Mouse (Mus musculus): ENCODE measurements around the gene Luzp1.
A peak's percentile ranks its signal among the peaks of the same experiment; 100 is the strongest.

The Luzp1 gene

DNA sequence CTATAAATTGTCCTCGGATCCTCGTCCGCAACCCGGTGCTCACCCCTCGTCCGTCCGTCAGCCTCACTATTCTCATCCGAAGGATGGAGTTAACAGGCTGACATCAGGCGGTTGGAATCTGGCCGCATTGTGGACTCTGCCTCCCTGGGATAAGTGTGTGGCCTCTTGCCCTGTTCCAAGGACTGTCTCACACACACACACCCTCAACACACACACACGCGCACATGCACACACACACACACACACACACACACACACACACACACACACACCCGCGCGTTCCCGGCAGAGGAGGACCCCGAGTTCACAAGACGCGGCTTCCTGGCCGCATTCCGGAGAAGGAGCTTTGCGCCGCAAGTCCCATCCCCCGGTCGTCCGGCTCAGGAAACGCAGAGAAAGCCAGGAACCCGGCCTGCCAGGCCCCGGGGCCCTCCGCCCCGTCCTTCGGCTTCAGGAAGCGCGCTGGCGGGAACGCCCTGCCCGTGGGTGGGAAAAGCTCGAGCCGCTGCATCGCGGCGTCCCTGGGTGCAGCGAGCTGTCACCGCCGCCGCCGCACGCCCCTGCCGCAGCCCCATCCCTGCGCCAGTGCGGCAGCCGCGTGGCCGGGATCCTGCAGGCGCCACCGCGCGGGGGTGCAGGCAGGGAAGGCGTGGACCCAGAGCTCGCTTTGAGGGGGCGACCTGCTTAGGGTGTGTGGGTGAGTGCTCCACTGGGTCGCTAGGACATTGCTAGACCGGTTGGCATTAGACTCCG lies 7.3 kb upstream of the Luzp1 start, which contains the start of gene 6030445D17Rik:
TSS of gene 6030445D17Rik (plus strand) at position 165 of the 753 bp plus-strand sequence.
- peak; percentile 67 for DNase-seq (ENCODE audit: low spot score in 2 of 2)

DNA sequence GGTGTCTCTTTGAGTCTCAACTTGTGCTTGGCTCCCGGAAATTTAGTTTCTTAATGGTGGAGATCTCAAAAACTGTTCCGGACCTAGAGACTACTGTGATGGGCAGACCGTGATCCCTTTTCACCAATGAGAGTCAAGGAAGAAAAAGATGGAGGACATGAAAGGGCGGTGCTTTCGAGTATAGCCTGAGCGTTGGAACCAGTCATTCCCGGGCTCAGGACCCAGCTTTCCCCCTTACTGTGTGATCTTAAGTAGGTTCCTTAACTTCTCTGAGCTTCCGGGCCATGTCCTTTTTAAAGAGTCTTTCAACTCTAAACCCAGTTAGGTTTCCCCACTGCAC lies 6.8 kb upstream of the Luzp1 start:
- no peak for DNase-seq (ENCODE audit: low spot score in 2 of 2)

GRCm38 (mm10) chr4:136463436-136463835 lies 6.1 kb upstream of the Luzp1 start:
- no peak for DNase-seq (ENCODE audit: low spot score in 2 of 2)

DNA sequence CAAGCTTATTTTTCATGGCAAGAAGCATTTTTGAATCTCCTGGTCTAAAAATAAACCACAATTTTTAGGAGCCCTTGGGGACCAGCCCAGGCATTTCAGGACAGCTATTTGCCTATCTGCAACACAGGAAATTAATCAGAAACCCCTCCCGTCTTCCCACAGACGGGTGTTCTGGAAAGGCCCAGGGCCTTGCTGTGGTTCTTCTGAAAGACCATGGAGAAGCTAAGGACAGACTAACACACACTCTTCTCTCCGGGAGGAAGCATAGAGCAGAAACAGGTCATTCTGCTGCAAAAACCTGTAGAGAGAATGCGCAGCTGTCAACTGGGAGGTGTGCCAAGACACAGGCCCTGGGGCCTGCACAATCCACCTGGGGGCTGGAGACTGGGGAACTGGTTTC lies 3.3 kb upstream of the Luzp1 start:
- DNase-seq (ENCODE audit: low spot score in 2 of 2): no peak

DNA sequence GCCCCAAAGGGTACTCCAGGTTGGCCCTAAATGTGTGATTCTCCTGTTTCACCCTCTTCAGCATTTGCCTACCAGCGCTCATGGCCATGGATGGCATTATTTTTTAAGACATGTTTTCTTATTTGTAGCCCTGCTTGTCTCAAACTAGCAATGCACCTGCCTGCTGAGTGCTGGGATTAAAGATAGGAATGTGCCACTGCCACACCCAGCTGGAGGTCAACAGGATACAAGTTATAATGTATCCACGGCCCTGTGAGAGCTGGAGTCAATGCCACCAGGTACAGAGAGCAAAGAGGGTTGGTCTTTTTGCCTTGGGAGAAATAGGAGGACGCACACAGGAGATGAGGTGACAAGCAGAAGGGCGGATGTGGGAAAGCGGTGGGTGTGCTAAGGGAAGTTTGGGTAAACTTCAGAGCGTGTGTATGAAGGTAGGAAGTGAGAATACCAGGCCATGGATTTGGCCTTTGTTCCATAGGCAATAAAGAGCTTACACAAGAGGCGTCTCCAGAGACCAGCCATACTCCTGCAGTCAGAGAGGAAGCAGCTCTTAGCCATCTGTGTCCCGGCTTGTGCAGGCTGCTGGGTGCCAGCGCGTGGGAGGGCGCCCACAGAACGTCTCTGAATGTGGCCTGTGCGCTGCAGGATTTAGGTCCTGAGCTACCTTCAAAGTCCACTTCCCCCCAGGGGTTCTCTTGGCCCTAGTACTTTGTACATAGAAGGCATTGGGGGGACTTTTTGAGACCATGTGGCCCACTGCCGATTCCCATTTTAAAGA lies 821 bp upstream of the Luzp1 start:
- DNase-seq (ENCODE audit: low spot score in 2 of 2): no peak

- no peak for DNase-seq (ENCODE audit: low spot score in 2 of 2)
Measured at GRCm38 (mm10) chr4:136469941-136470346, 383 bp downstream of the Luzp1 start.

- peak in 1 of 2 experiments; percentile 65 for DNase-seq (ENCODE audit: low spot score in 2 of 2)
Measured at GRCm38 (mm10) chr4:136470347-136471071, 948 bp downstream of the Luzp1 start.

DNA sequence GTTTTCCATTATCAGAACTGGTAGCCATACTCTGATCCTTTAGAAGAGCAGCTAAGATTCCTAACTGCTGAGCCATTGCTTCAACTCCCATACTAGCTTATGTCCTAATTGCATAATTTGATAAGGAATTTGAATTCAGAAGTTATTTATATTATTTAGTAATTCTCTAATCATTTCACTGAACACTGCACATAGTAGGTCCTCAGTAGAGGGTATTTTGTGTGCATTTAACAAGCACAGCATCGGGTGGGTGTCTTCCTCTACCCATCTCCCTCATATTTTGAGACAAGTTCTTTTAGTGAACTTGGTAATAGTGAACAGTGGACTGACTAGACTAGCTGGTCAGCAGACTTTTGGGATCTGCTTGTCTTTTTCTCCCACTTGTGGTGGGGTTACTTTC lies 7.1 kb downstream of the Luzp1 start:
- no peak for DNase-seq (ENCODE audit: low spot score in 2 of 2)

GRCm38 (mm10) chr4:136486549-136486948 lies 17.0 kb downstream of the Luzp1 start:
- DNase-seq (ENCODE audit: low spot score in 2 of 2): no peak

DNA sequence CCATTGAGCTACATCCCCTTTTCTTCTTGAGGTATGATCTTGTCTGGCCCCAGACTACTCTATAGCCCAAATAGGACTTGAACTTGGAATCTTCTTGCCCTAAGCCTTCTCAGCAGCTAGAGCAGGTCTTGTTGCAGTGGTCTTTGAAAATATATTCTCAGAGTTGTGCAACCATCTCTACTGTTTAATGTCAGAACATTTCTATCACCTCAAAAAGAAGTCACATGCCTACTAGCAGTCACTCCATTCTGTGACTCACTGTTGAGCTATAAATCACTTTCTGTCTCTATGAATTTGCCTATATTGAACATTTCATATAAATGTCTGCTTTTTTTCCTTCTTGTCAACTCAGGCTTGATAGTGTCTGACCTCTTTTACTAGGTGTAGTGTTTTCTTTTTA lies 26.4 kb downstream of the Luzp1 start:
- no peak for DNase-seq (ENCODE audit: low spot score in 2 of 2)

DNA sequence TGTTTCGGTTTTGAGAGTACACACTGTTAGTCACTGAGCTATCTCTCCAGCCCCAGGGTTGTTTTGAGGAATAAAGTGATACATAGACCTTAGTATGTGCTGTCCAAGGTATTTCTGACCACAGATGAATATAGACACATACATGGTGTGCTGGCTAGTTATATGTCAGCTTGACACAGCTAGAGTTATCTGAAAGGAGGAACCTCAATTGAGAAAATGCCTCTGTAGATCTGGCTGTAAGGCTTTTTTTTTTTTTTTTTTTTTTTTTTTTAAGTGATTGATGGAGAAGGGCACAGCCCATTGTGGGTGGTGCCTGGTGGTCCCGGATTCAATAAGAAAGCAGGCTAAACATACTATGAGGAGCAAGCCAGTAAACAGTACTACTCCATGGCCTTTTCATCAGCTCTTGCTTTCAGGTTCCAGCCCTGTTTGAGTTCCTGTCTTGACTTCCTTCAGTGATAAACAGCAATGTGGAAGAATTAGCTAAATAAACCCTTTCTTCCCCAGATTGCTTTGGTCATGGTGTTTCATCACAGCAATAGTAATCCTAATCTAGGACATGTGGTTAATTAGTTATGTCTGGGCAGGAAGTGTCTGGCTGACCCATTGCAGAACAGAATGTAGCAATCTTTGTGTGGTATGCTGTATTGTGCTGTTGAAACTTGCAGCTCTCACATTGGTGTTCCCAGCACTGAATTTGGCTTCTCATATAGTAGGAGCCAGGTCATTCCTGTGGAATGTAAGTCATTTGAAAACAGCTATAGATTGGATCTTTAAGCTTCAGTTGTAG lies 36.1 kb downstream of the Luzp1 start:
- DNase-seq (ENCODE audit: low spot score in 2 of 2): no peak

DNA sequence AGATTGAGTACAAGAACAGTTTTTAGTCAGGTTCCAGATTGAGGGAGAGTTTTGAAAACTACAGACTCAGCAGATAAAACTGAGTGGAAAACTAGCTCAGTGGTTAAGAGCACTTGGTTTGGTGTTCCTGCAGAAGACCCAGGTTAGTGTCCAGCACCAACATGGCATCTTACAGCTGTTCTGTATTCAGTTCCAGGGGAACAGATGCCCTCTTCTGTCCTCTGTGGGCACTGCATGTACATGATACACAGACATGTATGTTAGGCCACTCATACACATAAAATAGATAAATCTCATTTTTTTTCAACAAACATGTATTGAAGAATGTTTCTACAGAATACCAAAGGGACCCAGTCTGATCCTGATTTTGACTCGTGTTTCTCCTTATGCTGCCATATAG lies 40.3 kb downstream of the Luzp1 start:
- no peak for DNase-seq (ENCODE audit: low spot score in 2 of 2)

- no peak for DNase-seq (ENCODE audit: low spot score in 2 of 2)
Measured at GRCm38 (mm10) chr4:136511708-136512107, 42.1 kb downstream of the Luzp1 start.

DNA sequence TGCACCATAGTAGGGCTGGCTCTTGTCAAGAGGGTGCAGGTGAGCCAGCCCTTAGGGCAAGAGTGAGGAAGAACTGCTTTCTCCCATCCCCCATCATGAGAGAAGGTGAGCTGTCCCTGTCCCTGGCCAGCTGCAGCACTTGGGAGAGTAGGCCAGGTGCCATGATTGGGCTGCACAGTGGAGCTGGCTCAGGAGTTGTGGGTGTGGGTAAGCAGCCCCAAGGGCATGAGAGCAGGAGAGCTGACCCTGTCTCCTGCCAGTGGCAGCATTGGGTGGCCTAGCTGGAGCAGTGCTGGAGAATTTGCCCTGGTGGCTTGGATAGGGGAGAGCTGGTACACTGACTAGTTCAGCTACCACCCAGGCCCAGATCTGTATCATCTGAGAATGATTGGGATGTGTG lies 43.3 kb downstream of the Luzp1 start:
- DNase-seq (ENCODE audit: low spot score in 2 of 2): no peak

DNA sequence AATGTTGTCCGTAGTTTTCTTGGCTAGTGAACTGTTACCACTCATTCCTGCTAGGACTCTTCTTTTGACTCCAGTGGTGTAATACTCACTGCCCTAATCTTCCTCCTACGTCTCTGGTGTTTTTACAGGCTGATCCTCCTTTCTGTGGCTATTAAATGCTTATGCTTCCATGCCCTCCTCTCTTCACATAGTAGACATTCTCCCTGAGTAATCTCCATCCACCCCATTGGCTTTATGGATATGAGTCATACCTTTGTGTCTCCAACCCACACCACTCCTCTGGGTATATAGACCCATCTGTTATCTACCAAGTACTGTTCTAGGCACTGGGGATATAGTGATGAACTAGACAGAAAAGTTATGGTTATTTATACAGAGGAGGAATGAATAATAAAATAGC lies 48.6 kb downstream of the Luzp1 start:
- no peak for DNase-seq (ENCODE audit: low spot score in 2 of 2)

DNA sequence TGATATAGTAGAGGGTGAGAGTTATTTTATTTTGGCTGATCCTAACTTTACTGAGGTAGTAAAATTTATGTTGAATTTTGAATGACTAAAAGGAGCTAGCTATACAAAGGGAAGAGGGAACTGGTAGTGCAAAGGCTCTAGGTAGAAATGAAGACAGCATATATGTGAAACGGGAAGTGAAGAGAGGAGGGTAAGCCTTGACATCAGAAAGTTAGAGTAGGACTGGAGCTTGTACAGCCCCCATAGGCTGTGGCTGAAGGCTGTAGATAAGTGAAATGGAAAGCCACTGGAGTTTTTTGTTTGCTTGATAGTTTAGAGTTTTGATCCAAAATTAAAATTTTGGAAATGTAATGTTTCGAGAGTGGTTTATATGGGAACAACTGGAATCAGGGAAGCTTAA lies 49.0 kb downstream of the Luzp1 start:
- no peak for DNase-seq (ENCODE audit: low spot score in 2 of 2)

DNA sequence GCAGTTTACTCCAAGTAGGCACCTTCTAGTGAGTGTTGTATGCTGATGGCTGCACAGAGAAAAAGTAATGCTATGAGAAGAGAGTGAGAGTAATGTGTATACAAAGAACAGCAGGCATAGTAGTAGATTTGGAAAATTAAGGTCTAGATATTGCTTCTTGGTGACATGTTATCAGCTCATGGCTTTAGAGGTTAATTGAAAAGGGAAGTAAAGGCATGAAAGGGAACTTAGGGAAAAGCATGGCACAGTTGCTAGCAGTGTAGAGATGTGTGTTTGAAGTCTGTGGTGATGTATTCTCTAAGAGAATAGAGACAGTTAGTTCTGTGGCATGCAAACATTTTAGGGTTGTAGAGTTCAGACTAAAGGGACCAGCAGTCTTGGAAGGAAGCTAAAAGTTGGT lies 50.3 kb downstream of the Luzp1 start:
- DNase-seq (ENCODE audit: low spot score in 2 of 2): no peak

GRCm38 (mm10) chr4:136521898-136522297 lies 52.3 kb downstream of the Luzp1 start:
- DNase-seq (ENCODE audit: low spot score in 2 of 2): no peak

- DNase-seq (ENCODE audit: low spot score in 2 of 2): no peak
Measured at GRCm38 (mm10) chr4:136524309-136524708, 54.7 kb downstream of the Luzp1 start.

DNA sequence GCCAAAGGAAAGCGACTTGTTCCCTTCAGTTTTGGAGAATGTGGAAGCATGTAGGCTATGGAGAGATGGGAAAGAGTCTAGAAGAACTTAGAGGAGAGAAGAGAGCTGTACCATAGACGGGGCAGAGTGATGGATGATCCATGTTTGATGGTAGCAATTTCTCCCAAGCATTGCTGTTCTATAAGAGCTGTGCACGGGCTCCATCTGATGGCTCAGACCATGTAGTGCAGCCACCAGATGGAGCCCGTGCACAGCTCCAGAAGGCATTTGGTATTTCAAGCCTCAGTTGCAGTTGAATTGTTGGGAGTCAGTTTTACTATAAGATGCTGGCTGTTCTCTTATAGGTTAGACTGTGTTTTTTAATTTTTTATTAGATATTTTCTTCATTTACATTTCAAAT lies 56.9 kb downstream of the Luzp1 start:
- DNase-seq (ENCODE audit: low spot score in 2 of 2): no peak

DNA sequence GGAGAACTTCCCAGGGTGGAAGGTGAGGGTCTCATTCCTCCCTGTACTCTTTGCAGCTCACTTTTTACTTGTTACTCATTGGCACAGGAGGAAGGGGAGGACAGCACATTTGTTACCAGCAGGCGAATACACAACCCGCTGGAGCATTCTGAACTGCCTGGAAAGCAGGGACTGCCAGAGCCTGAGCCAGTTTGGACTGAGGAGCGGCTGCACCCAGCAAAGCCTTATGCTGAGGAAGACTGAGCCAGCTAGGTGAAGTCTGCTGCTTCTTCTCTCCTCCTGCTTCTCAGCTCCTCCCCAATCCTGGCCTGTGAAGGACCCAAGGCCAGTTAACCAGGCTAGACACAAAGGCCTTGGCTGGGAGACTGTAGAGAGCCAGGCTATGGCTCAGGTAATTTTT lies 75.6 kb downstream of the Luzp1 start:
- no peak for DNase-seq (ENCODE audit: low spot score in 2 of 2)
